Mouse (Mus musculus): ENCODE results near the gene Arrb1. TPM values are rescaled to one million over a fixed set of nuclear protein-coding genes. Genes with fewer than 3 reads are reported as not detected.

The Arrb1 gene
- polyA plus RNA-seq, 1 experiment from 2014 or later = 7.2 TPM

DNA sequence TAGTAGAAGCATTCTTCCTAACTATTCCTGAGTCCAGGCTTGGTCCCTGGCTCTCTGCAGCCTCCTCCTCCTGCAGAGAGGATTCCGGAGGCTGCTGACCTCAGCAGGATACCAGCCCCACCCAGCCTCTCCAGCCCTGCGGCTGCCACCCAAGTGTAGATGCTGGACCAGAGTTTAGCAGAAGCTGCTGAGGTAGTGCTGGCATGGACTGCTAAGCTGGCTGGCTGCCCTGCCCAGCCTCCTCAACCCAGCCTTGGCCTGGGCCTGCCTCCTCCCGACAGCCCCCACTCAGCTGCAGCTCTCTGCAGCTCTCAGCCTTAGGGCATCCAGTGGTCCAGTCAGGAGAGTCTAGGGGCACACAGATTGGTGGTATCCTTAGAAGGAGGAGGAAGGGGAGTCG is 106.0 kb downstream of the Arrb1 start:
- Histone ChIP-seq H3K9ac (no peak overlapping the region), H3K4me1 (no peaks in the 10 kb centered on the region), H3K27me3 (peaks cover 5% of the 10 kb centered on the region; the same call in 1 of the 2 replicates), H3K27ac (replicated peaks) (no peak overlapping the region), H3K4me2 (replicated peaks) (no peak overlapping the region), H3K36me3 (no peaks in the 10 kb centered on the region), H3K9me3 (replicated peaks) (no peaks in the 10 kb centered on the region), H3K4me3 (replicated peaks) (no peak overlapping the region)
- WGBS = 25% methylated on average over 4 of the region's 4 CpGs
- peak; percentile 29; the same call in 1 of the 2 replicates for ATAC-seq (ENCODE audit: insufficient number of reproducible peaks, low FRiP score, low TSS enrichment, low read depth)

DNA sequence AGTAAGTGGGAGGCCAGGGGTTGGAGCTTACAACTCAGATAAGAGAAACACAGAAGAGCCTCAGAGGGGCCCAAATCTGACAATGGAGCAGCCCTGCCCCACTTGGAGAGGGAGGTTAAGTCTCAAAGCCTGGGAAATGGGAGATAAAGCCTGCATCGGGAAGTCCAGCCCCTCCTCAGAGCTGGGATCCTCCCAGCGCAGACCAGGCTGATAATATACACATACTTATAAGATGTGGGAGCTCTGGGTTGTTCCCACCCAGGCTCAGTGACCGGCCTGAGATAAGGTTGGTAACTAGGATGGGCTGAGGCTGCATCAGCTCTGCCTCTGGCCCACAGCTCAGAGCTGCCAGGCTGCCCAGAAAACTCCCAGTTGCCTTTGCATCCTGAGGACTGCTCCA is 106.8 kb downstream of the Arrb1 start:
- ATAC-seq (ENCODE audit: insufficient number of reproducible peaks, low FRiP score, low TSS enrichment, low read depth) = no peak
- WGBS = 66% methylated on average over 3 of the region's 3 CpGs
- H3K27me3 ChIP-seq = peaks cover 5% of the 10 kb centered on the region; the same call in 1 of the 2 replicates

DNA sequence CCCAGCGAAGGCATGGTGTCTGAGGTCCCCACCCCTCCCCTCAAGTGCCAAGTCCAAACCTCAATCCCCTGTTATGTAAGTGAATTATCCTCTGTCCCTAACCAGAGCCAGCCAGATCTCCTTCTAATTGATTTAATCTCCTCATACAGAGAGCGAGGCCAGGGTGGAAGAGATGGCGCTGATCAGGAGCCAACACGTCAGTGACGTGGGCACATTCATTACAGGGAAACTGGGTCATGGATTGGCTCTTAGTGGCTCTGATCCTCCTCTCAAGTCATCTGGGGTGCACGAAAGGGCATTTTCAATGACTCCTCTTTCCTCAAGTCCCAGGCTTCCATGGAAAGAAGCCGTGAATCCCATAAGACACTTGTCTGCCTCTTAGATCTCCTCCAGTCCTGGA is 109.4 kb downstream of the Arrb1 start:
- no peak for ATAC-seq (ENCODE audit: insufficient number of reproducible peaks, low FRiP score, low TSS enrichment, low read depth)
- no peak overlapping the region for H3K4me2 ChIP-seq (replicated peaks)
- WGBS = 72% methylated on average over 7 of the region's 7 CpGs
- H3K27me3 ChIP-seq = 0 out of 2 replicates have a peak, but pooled peaks cover 5% of the 10 kb centered on the region
- no peak overlapping the region for H3K9ac ChIP-seq
- no peak overlapping the region for H3K4me3 ChIP-seq (replicated peaks)
- H3K27ac ChIP-seq (replicated peaks) = no peak overlapping the region
- H3K36me3 ChIP-seq = no peaks in the 10 kb centered on the region
- H3K9me3 ChIP-seq (replicated peaks) = no peaks in the 10 kb centered on the region
- no peaks in the 10 kb centered on the region for H3K4me1 ChIP-seq

More for the DNA sequence above, 106.8 kb downstream of the Arrb1 start:
- H3K27ac ChIP-seq (replicated peaks) = no peak overlapping the region
- H3K36me3 ChIP-seq = no peaks in the 10 kb centered on the region
- H3K9ac ChIP-seq = no peak overlapping the region
- no peaks in the 10 kb centered on the region for H3K9me3 ChIP-seq (replicated peaks)
- H3K4me2 ChIP-seq (replicated peaks) = no peak overlapping the region
- H3K4me1 ChIP-seq = no peaks in the 10 kb centered on the region
- no peak overlapping the region for H3K4me3 ChIP-seq (replicated peaks)

DNA sequence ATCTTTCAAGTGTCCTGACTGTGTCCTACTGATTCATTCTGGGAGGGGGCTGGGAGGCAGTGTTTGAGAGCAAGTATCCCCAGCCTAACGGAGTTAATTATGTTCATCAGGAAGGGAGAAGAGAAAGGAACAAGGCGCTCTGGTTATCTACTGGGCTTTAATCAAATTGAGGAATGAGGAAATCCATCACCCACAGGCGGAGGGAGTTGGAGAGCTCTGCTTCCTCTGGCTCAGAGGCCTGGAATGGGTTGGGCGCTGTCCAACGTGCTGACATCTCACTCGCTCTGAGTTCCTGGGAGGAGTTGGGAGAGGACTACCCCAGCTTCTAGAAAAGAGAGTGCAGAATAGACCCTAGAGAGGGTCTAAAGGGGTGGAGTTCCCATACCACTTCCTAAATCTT is 113.4 kb downstream of the Arrb1 start:
- H3K27me3 ChIP-seq = 0 out of 2 replicates have a peak, but pooled peaks cover 5% of the 10 kb centered on the region
- H3K9me3 ChIP-seq (replicated peaks) = no peaks in the 10 kb centered on the region
- H3K4me1 ChIP-seq = no peaks in the 10 kb centered on the region
- no peak overlapping the region for H3K4me2 ChIP-seq (replicated peaks)
- no peaks in the 10 kb centered on the region for H3K36me3 ChIP-seq
- no peak overlapping the region for H3K4me3 ChIP-seq (replicated peaks)
- no peak overlapping the region for H3K9ac ChIP-seq
- WGBS = 4% methylated on average over 6 of the region's 6 CpGs
- no peak for ATAC-seq (ENCODE audit: insufficient number of reproducible peaks, low FRiP score, low TSS enrichment, low read depth)
- H3K27ac ChIP-seq (replicated peaks) = no peak overlapping the region

DNA sequence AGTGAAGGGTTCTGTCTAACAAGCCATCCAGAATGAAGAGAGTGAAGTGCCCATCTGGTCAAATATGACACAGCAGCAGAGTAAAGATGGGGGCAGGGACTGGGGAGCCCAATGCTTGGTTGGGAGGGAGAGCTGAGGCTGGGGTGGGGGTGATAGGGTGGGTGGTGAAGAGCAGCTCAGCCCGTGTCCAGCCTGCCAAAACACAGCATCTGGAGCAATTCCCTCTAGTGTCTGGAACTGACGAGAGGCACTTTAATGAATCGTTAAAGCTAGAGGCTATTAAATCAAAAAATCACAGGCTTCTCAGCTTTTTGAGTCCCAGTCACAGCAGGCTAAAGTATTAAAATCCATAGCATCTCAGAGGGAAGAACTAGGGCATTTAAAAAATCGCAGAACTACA is 114.3 kb downstream of the Arrb1 start:
- Histone ChIP-seq H3K4me3 (replicated peaks) (no peak overlapping the region), H3K36me3 (no peaks in the 10 kb centered on the region), H3K4me1 (no peaks in the 10 kb centered on the region), H3K9ac (no peak overlapping the region), H3K9me3 (replicated peaks) (no peaks in the 10 kb centered on the region), H3K27me3 (no peaks in the 10 kb centered on the region), H3K27ac (replicated peaks) (no peak overlapping the region), H3K4me2 (replicated peaks) (no peak overlapping the region)
- no peak for ATAC-seq (ENCODE audit: insufficient number of reproducible peaks, low FRiP score, low TSS enrichment, low read depth)
- WGBS = 69% methylated on average over 4 of the region's 4 CpGs

DNA sequence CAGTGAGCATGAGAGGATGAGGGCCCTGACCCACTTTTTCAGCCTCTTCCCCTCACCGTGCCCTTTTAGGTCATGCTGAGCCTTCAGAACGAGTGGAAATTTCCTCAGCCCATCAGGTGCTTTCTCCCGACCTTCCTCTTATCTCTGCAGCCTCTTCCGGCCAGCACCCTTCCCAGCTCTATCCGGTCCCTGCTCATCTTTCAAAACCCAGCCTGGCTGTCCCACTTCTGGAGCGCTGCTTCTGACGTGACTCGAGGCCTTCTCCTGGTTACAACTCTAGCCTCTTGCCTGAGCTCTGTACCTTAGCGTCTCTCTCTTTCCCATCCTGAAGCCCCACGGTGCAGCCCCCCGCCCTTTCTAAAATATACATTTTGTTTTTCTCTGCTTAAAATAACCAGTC is 119.0 kb downstream of the Arrb1 start:
- H3K27me3 ChIP-seq = peaks cover 3% of the 10 kb centered on the region; the same call in 1 of the 2 replicates
- H3K9ac ChIP-seq = no peak overlapping the region
- no peak overlapping the region for H3K4me2 ChIP-seq (replicated peaks)
- no peak overlapping the region for H3K4me3 ChIP-seq (replicated peaks)
- no peak for ATAC-seq (ENCODE audit: insufficient number of reproducible peaks, low FRiP score, low TSS enrichment, low read depth)
- H3K9me3 ChIP-seq (replicated peaks) = no peaks in the 10 kb centered on the region
- no peak overlapping the region for H3K27ac ChIP-seq (replicated peaks)
- H3K4me1 ChIP-seq = no peaks in the 10 kb centered on the region
- WGBS = 75% methylated on average over 11 of the region's 11 CpGs
- no peaks in the 10 kb centered on the region for H3K36me3 ChIP-seq

MicroRNA genes within 50 kb of the gene (microRNA counts, 519-probe panel; counts per million panel counts)
- microRNA mmu-miR-326 = 1,355 counts per million, percentile 8 among the panel's probes with 10 or more counts

Small RNA genes lying within 50 kb of the gene (microRNA-seq; reads per million reads assigned to microRNA genes)
- 17.8 reads per million, percentile 35 among the genes with 10 or more reads in this experiment for gene Mir326 (ENCODE audit: borderline number of aligned reads)

Other genes starting within 250 kb of the Arrb1 start
- gene Serpinh1, start 182.2 kb upstream of the Arrb1 start, polyA plus RNA-seq (2015; fragmentation: Nextera tagmentation; extraction: Ambion mirVana) = 2,130 and 2,205 TPM in 2 replicates
- 15.1 and 17.5 TPM in 2 replicates for gene Gdpd5, start 154.1 kb upstream of the Arrb1 start, polyA plus RNA-seq (2015; fragmentation: Nextera tagmentation; extraction: Ambion mirVana)
- 0.96 and 1.4 TPM in 2 replicates for gene Klhl35, start 69.5 kb upstream of the Arrb1 start, polyA plus RNA-seq (2015; fragmentation: Nextera tagmentation; extraction: Ambion mirVana)
- gene Rps3, start 51.7 kb upstream of the Arrb1 start, polyA plus RNA-seq (2015; fragmentation: Nextera tagmentation; extraction: Ambion mirVana) = 746 and 790 TPM in 2 replicates
- gene Tpbgl, start 91.6 kb downstream of the Arrb1 start, polyA plus RNA-seq (2015; fragmentation: Nextera tagmentation; extraction: Ambion mirVana) = 1.0 and 1.1 TPM in 2 replicates
- 3.9 and 4.1 TPM in 2 replicates for gene Slco2b1, start 175.9 kb downstream of the Arrb1 start, polyA plus RNA-seq (2015; fragmentation: Nextera tagmentation; extraction: Ambion mirVana)
- gene Olfr520, start 194.8 kb downstream of the Arrb1 start, polyA plus RNA-seq (2015; fragmentation: Nextera tagmentation; extraction: Ambion mirVana) = not detected in 2 replicates
- gene Olfr521, start 228.0 kb downstream of the Arrb1 start, polyA plus RNA-seq (2015; fragmentation: Nextera tagmentation; extraction: Ambion mirVana) = not detected in 2 replicates

All from embryonic facial prominence, embryonic 15.5 days (tissue).